Mouse (Mus musculus) ES-E14 (cell line): ENCODE data around the gene Supt3. TPM values are rescaled to one million over a fixed set of nuclear protein-coding genes. Genes with fewer than 3 reads are reported as not detected.

Source experiments
- DNase-seq: peaks from one replicate; pipeline ENCODE4 v3.0.0-alpha.2; 2013; ENCODE audit warnings: low read depth, low spot score
- H3K27ac ChIP-seq: 2 replicates; pipeline ENCODE4 v1.5.1; 2012; ENCODE audit warnings: low read depth, mild to moderate bottlenecking, low read length, moderate library complexity, mixed read lengths; ENCODE audit not compliant: poor library complexity, insufficient read depth, severe bottlenecking
- H3K36me3 ChIP-seq: 2 replicates; pipeline ENCODE4 v1.6.1; 2012; ENCODE audit warnings: mild to moderate bottlenecking, low read length, moderate library complexity, mixed read lengths; ENCODE audit not compliant: control insufficient read depth, poor library complexity, insufficient read depth, severe bottlenecking
- H3K4me1 ChIP-seq, 2 experiments: fragments of 150-350 bp in 1 of 2; sonication (generic) in 1 of 2; 2 replicates each; pipeline ENCODE4 v1.6.1; 2012; ENCODE audit warnings: low read length in 2 of 2, mild to moderate bottlenecking in 1 of 2, mixed read lengths in 1 of 2; ENCODE audit not compliant: control insufficient read depth in 2 of 2, insufficient read depth in 2 of 2, poor library complexity in 1 of 2
- H3K4me3 ChIP-seq, 2 experiments: fragments of 150-350 bp in 1 of 2; sonication (generic) in 1 of 2; 2 replicates each; pipeline ENCODE4 v1.5.1; 2012; ENCODE audit warnings: low read length in 2 of 2, low read depth in 1 of 2, mild to moderate bottlenecking in 1 of 2, mixed read lengths in 1 of 2; ENCODE audit not compliant: insufficient read depth in 1 of 2, poor library complexity in 1 of 2, severe bottlenecking in 1 of 2
- H3K9ac ChIP-seq: 2 replicates; pipeline ENCODE4 v1.6.1; 2012; ENCODE audit warnings: low read depth, mild to moderate bottlenecking, low read length, mixed read lengths; ENCODE audit not compliant: poor library complexity, insufficient read depth, severe bottlenecking
- H3K9me3 ChIP-seq: fragments of 150-350 bp; sonication (generic); 2 replicates; pipeline ENCODE4 v1.6.1; 2012; ENCODE audit warnings: low read depth, mild to moderate bottlenecking, low read length; ENCODE audit not compliant: control insufficient read depth, insufficient read depth
- CHD2 ChIP-seq: IDR thresholded peaks from 2 replicates; pipeline ENCODE4 v1.6.1; 2014; ENCODE audit warnings: mild to moderate bottlenecking, low read depth, low read length, inconsistent platforms
- HCFC1 ChIP-seq: IDR thresholded peaks from 2 replicates; pipeline ENCODE4 v1.6.1; 2012; ENCODE audit warnings: low read length, inconsistent platforms, borderline replicate concordance; ENCODE audit not compliant: insufficient read depth
- MAFK ChIP-seq: IDR thresholded peaks from 2 replicates; pipeline ENCODE4 v1.6.1; 2014; ENCODE audit warnings: mild to moderate bottlenecking, low read depth, low read length, inconsistent platforms; ENCODE audit not compliant: insufficient read depth
- ZC3H11A ChIP-seq: IDR thresholded peaks from 2 replicates; pipeline ENCODE4 v1.6.1; 2012; ENCODE audit warnings: low read depth, mild to moderate bottlenecking, inconsistent platforms, low read length, borderline replicate concordance
- ZNF384 ChIP-seq: IDR thresholded peaks from 2 replicates; pipeline ENCODE4 v1.6.1; 2012; ENCODE audit warnings: low read depth, low read length, inconsistent platforms
- in situ Hi-C, 2 experiments: fragments of 600-800 bp; cut with MboI; formaldehyde crosslinking; loops; one replicate each; pipeline ENCODE4 v1.15.1; 2025; ENCODE audit warnings: low sequenced_read_pairs in 2 of 2, inconsistent platforms in 1 of 2; ENCODE audit not compliant: unreplicated experiment in 2 of 2
- total RNA-seq: library from RNA; depleted of rRNA; stranded (reverse); fragments of 300-350 nt; gene quantifications from 2 replicates; pipeline ENCODE4 v1.2.3, GENCODE M21; 2012

The Supt3 gene
- total RNA-seq, 1 experiment: 4.9 TPM

DNA sequence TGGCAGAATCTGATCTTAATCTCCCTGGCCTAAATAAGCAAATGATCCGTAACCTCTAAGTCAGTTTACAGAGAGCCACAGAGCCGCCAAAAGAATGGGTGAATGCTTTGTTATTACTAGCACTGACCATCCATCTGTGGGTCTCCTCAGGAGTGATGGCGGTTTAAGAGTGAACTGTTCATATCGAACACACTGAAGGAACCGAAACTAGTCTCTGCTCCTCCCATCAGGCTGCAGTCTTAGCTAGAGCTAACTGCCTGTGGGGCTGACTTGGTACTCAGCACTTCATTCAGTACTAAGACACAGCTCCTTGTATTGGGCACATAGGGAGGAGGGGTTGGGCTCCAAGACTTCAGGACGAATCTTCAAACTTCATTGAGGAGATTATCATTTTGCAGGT is 280.8 kb downstream of the Supt3 start:
- in situ Hi-C loops: no loop called here
- H3K36me3 ChIP-seq: no peaks in the 10 kb centered on the region
- DNase-seq: no peak
- no peak overlapping the region for H3K27ac ChIP-seq
- H3K4me1 ChIP-seq: no peaks in the 10 kb centered on the region
- H3K4me3 ChIP-seq: no peak overlapping the region
- no peaks in the 10 kb centered on the region for H3K9me3 ChIP-seq
- TF ChIP-seq ZNF384 (no peak), HCFC1 (no peak), ZC3H11A (no peak), CHD2 (no peak), MAFK (no peak)
- no peak overlapping the region for H3K9ac ChIP-seq

DNA sequence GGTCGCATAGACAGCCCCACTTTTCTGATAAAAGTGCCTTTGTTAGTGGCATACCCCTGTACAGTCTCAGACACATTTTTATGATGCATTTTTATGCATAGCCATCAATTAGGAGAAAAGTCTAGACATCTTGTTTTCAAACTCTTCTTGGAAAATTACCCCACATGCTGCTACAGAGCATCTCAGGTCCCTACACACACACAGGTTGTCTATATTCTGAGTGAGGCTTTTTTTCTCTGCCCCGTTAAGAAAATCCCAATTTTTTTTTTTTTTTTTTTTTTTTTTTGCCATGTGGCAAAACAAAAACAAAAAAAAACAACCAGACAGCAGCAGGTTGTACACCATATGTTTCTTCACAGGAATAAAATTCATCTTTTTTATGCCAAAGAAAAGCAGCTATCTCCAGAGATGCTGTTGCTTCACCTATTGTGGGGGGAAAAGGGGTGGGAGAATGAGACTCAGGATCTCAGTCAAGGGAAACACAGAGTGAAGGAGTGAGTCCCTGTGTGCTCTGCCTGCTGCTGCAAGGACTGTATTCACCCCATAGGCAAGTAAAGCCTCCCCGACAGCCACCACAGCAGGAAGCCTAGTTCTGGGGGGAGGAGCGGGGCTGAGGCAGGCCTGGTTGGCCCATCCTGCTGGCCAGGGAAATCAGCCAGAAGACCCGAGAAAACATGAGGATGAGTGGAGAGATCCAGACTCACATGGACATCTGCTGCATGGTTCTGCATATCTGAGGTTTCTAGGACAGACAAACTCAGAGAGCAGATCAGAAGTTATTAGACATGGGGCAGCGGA is 281.8 kb downstream of the Supt3 start:
- no peaks in the 10 kb centered on the region for H3K36me3 ChIP-seq
- H3K27ac ChIP-seq: no peak overlapping the region
- no peak for DNase-seq
- no peaks in the 10 kb centered on the region for H3K9me3 ChIP-seq
- in situ Hi-C loops: no loop called here
- H3K4me3 ChIP-seq: no peak overlapping the region
- TF ChIP-seq CHD2 (no peak), ZNF384 (peak; percentile 67; the same call in 1 of the 2 replicates)
- H3K4me1 ChIP-seq: no peaks in the 10 kb centered on the region
- H3K9ac ChIP-seq: no peak overlapping the region

DNA sequence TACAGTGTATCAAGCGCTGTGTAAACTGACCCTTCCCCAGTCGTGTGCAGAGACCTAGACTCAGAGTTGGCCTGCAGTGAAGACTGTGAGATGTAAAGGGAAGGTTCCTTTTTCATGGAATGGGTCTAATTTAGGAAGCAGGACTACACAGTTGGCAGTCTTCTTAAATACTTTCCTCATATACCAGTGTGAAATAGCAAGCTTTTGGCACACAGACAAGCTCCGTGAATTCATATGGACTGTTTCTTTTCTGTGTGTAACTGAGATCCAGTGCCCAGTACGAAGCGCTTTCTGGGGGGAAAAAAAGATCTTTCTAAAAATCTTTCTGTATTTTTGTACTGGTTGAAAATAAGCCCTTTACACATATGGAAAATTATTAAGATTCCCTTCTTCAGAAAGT is 286.8 kb downstream of the Supt3 start:
- H3K27ac ChIP-seq: no peak overlapping the region
- H3K36me3 ChIP-seq: no peaks in the 10 kb centered on the region
- no peak overlapping the region for H3K4me3 ChIP-seq
- in situ Hi-C loops: no loop called here
- no peaks in the 10 kb centered on the region for H3K9me3 ChIP-seq
- no peak for DNase-seq
- H3K4me1 ChIP-seq: no peaks in the 10 kb centered on the region
- H3K9ac ChIP-seq: no peak overlapping the region
- TF ChIP-seq ZC3H11A (no peak), MAFK (no peak), HCFC1 (no peak), ZNF384 (no peak)

DNA sequence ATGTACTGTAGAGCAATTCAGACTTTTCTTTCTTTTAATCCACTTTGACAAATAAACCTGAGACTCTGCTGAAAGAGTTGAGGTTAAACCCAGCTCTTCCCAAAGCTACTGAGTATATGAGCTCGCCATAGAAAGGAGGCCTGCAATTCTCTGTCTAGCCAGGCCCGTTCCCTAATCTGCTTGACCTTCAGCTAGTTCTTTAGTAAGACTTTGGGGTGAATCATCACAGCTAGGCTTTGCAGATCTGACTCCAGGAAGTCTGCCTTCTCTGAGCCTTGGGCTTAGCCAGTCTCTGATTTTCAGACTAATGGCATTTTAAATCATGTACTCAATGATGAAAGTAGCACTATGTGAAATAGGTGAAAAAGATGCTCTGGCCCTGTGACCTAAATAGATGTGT is 288.5 kb downstream of the Supt3 start:
- no peak overlapping the region for H3K4me3 ChIP-seq
- no peak overlapping the region for H3K9ac ChIP-seq
- TF ChIP-seq ZC3H11A: no peak
- no peak for TF ChIP-seq MAFK
- no peak for TF ChIP-seq ZNF384
- no peak for TF ChIP-seq CHD2
- TF ChIP-seq HCFC1: no peak
- no peaks in the 10 kb centered on the region for H3K36me3 ChIP-seq
- no peak overlapping the region for H3K27ac ChIP-seq
- no peak for DNase-seq
- no peaks in the 10 kb centered on the region for H3K4me1 ChIP-seq
- H3K9me3 ChIP-seq: no peaks in the 10 kb centered on the region
- in situ Hi-C loops: no loop called here

DNA sequence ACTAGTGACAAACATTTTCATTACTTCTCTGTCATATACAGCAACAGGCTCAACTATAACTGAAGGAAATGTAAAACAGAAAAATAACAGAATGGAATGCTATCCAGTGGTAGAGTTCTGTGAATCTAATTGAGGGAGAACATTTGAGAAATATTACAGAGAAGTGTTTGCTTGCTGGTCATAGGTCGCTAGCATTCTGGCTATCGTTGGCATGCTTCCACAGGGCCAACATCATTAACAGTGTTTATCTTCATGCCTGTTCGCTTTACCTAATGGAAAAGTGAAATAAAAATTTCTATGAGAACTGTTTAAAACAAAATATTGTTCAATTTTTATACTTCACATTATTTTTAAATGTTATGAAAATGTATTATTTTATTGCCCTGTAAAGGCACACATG is 290.5 kb downstream of the Supt3 start:
- no peak for DNase-seq
- Histone ChIP-seq H3K9me3 (no peaks in the 10 kb centered on the region), H3K36me3 (no peaks in the 10 kb centered on the region), H3K27ac (no peak overlapping the region), H3K9ac (no peak overlapping the region), H3K4me3 (no peak overlapping the region), H3K4me1 (no peaks in the 10 kb centered on the region)
- TF ChIP-seq CHD2: no peak
- no peak for TF ChIP-seq ZC3H11A
- TF ChIP-seq HCFC1: no peak
- TF ChIP-seq MAFK: no peak
- no peak for TF ChIP-seq ZNF384
- in situ Hi-C loops: no loop called here
